Mouse (Mus musculus): ENCODE measurements around the gene Rbm4b. TPM values are rescaled to one million over a fixed set of nuclear protein-coding genes. Genes with fewer than 3 reads are reported as not detected.
"Not testable (repeated sequence)": the region's sequence is repeated elsewhere in the genome, so short reads cannot be mapped to it uniquely, and the experiment has no call there.

Gene Rbm4b
- polyA plus RNA-seq, 1 experiment from 2014 or later = 132 TPM

GRCm38 (mm10) chr19:4812334-4812949 lies 56.1 kb downstream of the Rbm4b start:
- not testable (repeated sequence) for H3K27me3 ChIP-seq (replicated peaks); ATAC-seq (ENCODE audit: low FRiP score); H3K36me3 ChIP-seq; H3K9me3 ChIP-seq (replicated peaks)
- Histone ChIP-seq H3K4me2 (peak overlapping the region; percentile 85), H3K4me3 (replicated peaks) (peak overlapping the region; percentile 87), H3K4me1 (peaks cover 31% of the 10 kb centered on the region), H3K27ac (replicated peaks) (peak overlapping the region; percentile 94), H3K9ac (replicated peaks) (peak overlapping the region; percentile 85)
- 82% methylated on average over 8 of the region's 8 CpGs for WGBS

- Histone ChIP-seq H3K27me3 (replicated peaks) (no peaks in the 10 kb centered on the region), H3K4me2 (no peak overlapping the region), H3K4me1 (peaks cover 27% of the 10 kb centered on the region), H3K27ac (replicated peaks) (no peak overlapping the region), H3K36me3 (no peaks in the 10 kb centered on the region), H3K9ac (replicated peaks) (no peak overlapping the region), H3K9me3 (replicated peaks) (no peaks in the 10 kb centered on the region), H3K4me3 (replicated peaks) (no peak overlapping the region)
- WGBS = 86% methylated on average over 5 of the region's 6 CpGs
- no peak for ATAC-seq (ENCODE audit: low FRiP score)
Measured at GRCm38 (mm10) chr19:4813015-4813414, 56.7 kb downstream of the Rbm4b start.

Other genes with a start within 250 kb of the Rbm4b start
- gene Pcx, start 246.0 kb upstream of the Rbm4b start, polyA plus RNA-seq (2015; fragmentation: Nextera tagmentation; extraction: Ambion mirVana) = 29.5 and 31.5 TPM in 2 replicates
- 10.5 and 12.5 TPM in 2 replicates for gene Lrfn4, start 140.8 kb upstream of the Rbm4b start, polyA plus RNA-seq (2015; fragmentation: Nextera tagmentation; extraction: Ambion mirVana)
- gene Rce1, start 130.9 kb upstream of the Rbm4b start, polyA plus RNA-seq (2015; fragmentation: Nextera tagmentation; extraction: Ambion mirVana) = 49.1 and 49.8 TPM in 2 replicates
- 7.2 and 7.7 TPM in 2 replicates for gene Gm960, start 57.8 kb upstream of the Rbm4b start, polyA plus RNA-seq (2015; fragmentation: Nextera tagmentation; extraction: Ambion mirVana)
- gene Sptbn2, start 45.3 kb upstream of the Rbm4b start, polyA plus RNA-seq (2015; fragmentation: Nextera tagmentation; extraction: Ambion mirVana) = 19.0 and 25.6 TPM in 2 replicates
- 67.2 and 76.2 TPM in 2 replicates for gene Rbm4, start 37.4 kb downstream of the Rbm4b start, polyA plus RNA-seq (2015; fragmentation: Nextera tagmentation; extraction: Ambion mirVana)
- 14.8 and 20.1 TPM in 2 replicates for gene Gm21992, start 55.1 kb downstream of the Rbm4b start, polyA plus RNA-seq (2015; fragmentation: Nextera tagmentation; extraction: Ambion mirVana)
- gene Rbm14, start 55.1 kb downstream of the Rbm4b start, polyA plus RNA-seq (2015; fragmentation: Nextera tagmentation; extraction: Ambion mirVana) = 55.0 and 65.1 TPM in 2 replicates
- gene Ccs, start 82.8 kb downstream of the Rbm4b start, polyA plus RNA-seq (2015; fragmentation: Nextera tagmentation; extraction: Ambion mirVana) = 42.4 and 47.9 TPM in 2 replicates
- 0.37 and 0.52 TPM in 2 replicates for gene Ccdc87, start 82.9 kb downstream of the Rbm4b start, polyA plus RNA-seq (2015; fragmentation: Nextera tagmentation; extraction: Ambion mirVana)
- 74.5 and 86.5 TPM in 2 replicates for gene Ctsf, start 98.6 kb downstream of the Rbm4b start, polyA plus RNA-seq (2015; fragmentation: Nextera tagmentation; extraction: Ambion mirVana)
- gene Actn3, start 121.4 kb downstream of the Rbm4b start, polyA plus RNA-seq (2015; fragmentation: Nextera tagmentation; extraction: Ambion mirVana) = 2.9 and 11.3 TPM in 2 replicates
- 19.7 and 20.5 TPM in 2 replicates for gene Zdhhc24, start 122.2 kb downstream of the Rbm4b start, polyA plus RNA-seq (2015; fragmentation: Nextera tagmentation; extraction: Ambion mirVana)
- 5.8 and 8.4 TPM in 2 replicates for gene Bbs1, start 150.1 kb downstream of the Rbm4b start, polyA plus RNA-seq (2015; fragmentation: Nextera tagmentation; extraction: Ambion mirVana)
- 104 TPM in 2 replicates for gene Dpp3, start 171.8 kb downstream of the Rbm4b start, polyA plus RNA-seq (2015; fragmentation: Nextera tagmentation; extraction: Ambion mirVana)
- gene Peli3, start 186.6 kb downstream of the Rbm4b start, polyA plus RNA-seq (2015; fragmentation: Nextera tagmentation; extraction: Ambion mirVana) = 12.0 and 13.2 TPM in 2 replicates
- 97.3 and 105 TPM in 2 replicates for gene Mrpl11, start 205.7 kb downstream of the Rbm4b start, polyA plus RNA-seq (2015; fragmentation: Nextera tagmentation; extraction: Ambion mirVana)
- 0.36 and 0.42 TPM in 2 replicates for gene Npas4, start 233.8 kb downstream of the Rbm4b start, polyA plus RNA-seq (2015; fragmentation: Nextera tagmentation; extraction: Ambion mirVana)